Mouse (Mus musculus): ENCODE measurements around the gene Olfr1357. TPM values are rescaled to one million over a fixed set of nuclear protein-coding genes. Genes with fewer than 3 reads are reported as not detected.

Gene Olfr1357
- polyA plus RNA-seq, 1 experiment from 2014 or later: not detected

Other genes with a start within 250 kb of the Olfr1357 start
- gene Rrp1, start 205.0 kb downstream of the Olfr1357 start, polyA plus RNA-seq (2015; fragmentation: Nextera tagmentation; extraction: Ambion mirVana): 259 and 289 TPM in 2 replicates
- 313 and 319 TPM in 2 replicates for gene Cstb, start 192.4 kb downstream of the Olfr1357 start, polyA plus RNA-seq (2015; fragmentation: Nextera tagmentation; extraction: Ambion mirVana)
- 11.9 and 13.1 TPM in 2 replicates for gene Pdxk, start 153.1 kb downstream of the Olfr1357 start, polyA plus RNA-seq (2015; fragmentation: Nextera tagmentation; extraction: Ambion mirVana)
- not detected in 2 replicates for gene Olfr1358, start 100.6 kb downstream of the Olfr1357 start, polyA plus RNA-seq (2015; fragmentation: Nextera tagmentation; extraction: Ambion mirVana)
- 77.0 and 86.2 TPM in 2 replicates for gene Ilvbl, start 43.7 kb downstream of the Olfr1357 start, polyA plus RNA-seq (2015; fragmentation: Nextera tagmentation; extraction: Ambion mirVana)
- gene Syde1, start 26.1 kb downstream of the Olfr1357 start, polyA plus RNA-seq (2015; fragmentation: Nextera tagmentation; extraction: Ambion mirVana): 20.2 and 20.3 TPM in 2 replicates
- gene Casp14, start 100.2 kb upstream of the Olfr1357 start, polyA plus RNA-seq (2015; fragmentation: Nextera tagmentation; extraction: Ambion mirVana): 36.7 and 45.6 TPM in 2 replicates
- gene Ccdc105, start 135.0 kb upstream of the Olfr1357 start, polyA plus RNA-seq (2015; fragmentation: Nextera tagmentation; extraction: Ambion mirVana): 0.10 and 0.14 TPM in 2 replicates
- 0.82 and 1.0 TPM in 2 replicates for gene Slc1a6, start 162.4 kb upstream of the Olfr1357 start, polyA plus RNA-seq (2015; fragmentation: Nextera tagmentation; extraction: Ambion mirVana)
- not detected in 2 replicates for gene Olfr1356, start 234.1 kb upstream of the Olfr1357 start, polyA plus RNA-seq (2015; fragmentation: Nextera tagmentation; extraction: Ambion mirVana)